Mouse (Mus musculus): ENCODE results near the gene 4430402I18Rik.
"Not testable (repeated sequence)": the region's sequence is repeated elsewhere in the genome, so short reads cannot be mapped to it uniquely, and the experiment has no call there.

4430402I18Rik gene

DNA sequence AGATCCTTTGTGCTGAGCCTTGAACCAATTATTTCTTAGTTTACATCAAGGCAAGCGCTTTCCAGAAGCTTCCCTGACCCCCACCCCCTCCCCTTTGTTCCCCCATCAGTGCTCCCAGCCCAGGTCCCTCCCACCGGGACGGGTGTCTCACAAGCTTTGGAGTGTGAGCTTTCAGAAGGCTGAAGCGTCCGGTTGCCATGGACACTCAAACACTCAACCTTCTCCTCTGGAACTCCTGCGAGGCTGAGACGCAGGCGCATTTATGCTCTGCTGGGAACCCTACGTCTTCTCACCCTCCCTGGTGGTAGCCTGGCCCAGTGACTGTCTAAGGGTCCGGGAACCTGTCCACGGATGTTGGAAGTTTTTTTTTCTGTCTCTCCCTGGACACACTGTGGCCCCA lies at the start of gene 4430402I18Rik:
4430402I18Rik (minus strand) TSS at position 149 of the 400 bp plus-strand sequence.
- DNase-seq = no peak

DNA sequence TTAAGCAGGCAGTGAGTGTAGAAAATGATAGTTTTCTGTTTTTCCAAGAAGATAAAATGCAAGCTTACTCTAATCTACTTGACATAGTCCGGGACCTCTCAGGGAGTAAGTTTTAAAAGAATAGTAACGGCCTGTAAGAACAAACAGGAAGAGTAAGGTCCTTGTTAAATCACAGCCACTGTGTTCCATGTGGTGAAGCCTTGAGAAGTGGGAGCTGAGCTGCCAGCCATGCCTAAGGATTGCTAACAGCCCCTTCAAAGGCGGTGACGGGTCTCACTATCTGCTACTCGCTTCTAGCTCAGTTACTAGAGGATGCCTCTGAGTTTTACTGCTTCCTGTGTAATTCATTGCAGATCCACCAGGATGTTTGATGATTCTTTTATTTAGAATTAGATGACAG lies 49.2 kb upstream of the 4430402I18Rik start:
- DNase-seq = no peak

- no peak for DNase-seq
Measured at GRCm38 (mm10) chr19:29016204-29016765, 48.7 kb upstream of the 4430402I18Rik start.

GRCm38 (mm10) chr19:29015410-29016203 lies 48.0 kb upstream of the 4430402I18Rik start:
- DNase-seq = no peak

- DNase-seq = no peak
Measured at GRCm38 (mm10) chr19:29014466-29015055, 47.0 kb upstream of the 4430402I18Rik start.

DNA sequence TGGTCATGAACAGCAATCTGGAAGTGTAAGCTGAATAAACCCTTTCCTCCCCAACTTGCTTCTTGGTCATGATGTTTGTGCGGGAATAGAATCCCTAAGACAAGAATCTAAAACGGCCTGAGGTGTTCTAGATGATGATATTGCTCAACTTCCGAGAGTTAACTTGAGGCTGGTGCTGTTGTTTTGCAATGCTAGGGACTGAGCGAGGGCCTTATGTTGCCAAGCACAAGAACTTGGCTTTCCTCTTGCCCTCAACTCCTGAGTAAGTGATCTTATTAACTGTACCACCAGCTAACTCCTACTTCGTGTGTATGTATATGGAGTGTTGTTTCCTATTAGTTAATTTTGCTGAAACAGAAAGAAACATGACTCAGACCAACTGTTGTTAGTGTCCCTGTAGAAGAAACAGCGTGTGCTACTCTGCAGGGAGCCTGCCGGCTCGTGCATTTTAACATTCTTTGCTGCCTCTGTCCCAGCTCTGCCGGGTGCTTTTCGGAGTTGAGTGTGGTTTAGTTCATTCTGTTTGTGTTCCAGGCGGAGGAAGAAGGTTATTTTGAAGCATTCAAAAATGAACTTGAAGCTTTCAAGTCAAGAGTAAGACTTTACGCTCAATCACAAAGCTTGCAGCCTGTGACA lies 43.9 kb upstream of the 4430402I18Rik start:
- no peak for DNase-seq

DNA sequence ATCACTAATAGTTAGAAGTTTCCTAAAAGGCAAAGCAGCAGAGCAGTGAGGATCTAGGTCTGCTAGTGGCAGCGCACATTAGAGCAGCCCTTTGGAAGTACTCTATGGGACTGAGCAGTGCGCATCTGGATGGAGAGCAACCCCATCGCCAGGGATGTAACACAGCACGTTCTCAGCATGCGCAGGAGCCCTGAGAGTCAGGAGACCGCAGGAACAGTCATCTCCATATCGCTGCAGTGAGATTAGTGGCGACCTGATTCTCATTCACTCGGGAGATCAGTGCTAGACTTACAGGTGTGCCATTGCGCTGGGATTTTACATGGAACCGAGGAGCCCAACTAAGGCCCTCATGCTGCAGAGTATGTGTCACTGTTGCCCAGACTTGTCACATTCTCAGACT lies 41.4 kb upstream of the 4430402I18Rik start:
- no peak for DNase-seq

DNA sequence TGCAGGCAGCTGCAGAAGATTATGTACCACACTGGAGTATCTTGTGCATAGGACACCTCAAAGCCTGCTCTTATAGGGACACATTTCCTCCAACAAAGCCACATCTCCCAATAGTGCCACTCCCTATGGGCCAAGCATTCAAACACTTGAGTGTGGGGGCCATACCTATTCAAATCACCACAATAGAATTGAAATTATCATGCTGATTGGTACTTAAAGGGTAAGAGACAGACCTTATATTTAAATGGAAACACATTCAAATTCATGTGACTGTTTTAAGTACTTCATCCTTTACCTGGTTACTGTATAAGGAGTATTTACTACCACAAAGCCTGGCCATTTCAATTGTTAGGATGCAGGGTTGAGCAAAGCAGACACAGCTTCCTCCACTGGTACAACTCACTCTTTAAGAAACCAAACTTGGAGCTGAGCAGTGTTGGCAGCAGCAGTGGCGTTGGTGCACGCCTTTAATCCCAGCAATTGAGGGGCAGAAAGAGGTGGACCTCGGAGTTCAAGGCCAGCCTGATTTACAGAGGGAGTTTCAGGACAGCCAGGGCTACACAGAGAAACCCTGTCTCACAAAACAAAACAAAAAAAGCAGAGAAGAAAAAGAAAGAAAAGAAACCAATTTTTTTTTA lies 40.6 kb upstream of the 4430402I18Rik start:
- DNase-seq = no peak

- DNase-seq = not testable (repeated sequence)
Measured at GRCm38 (mm10) chr19:29000321-29000720, 32.7 kb upstream of the 4430402I18Rik start.

DNA sequence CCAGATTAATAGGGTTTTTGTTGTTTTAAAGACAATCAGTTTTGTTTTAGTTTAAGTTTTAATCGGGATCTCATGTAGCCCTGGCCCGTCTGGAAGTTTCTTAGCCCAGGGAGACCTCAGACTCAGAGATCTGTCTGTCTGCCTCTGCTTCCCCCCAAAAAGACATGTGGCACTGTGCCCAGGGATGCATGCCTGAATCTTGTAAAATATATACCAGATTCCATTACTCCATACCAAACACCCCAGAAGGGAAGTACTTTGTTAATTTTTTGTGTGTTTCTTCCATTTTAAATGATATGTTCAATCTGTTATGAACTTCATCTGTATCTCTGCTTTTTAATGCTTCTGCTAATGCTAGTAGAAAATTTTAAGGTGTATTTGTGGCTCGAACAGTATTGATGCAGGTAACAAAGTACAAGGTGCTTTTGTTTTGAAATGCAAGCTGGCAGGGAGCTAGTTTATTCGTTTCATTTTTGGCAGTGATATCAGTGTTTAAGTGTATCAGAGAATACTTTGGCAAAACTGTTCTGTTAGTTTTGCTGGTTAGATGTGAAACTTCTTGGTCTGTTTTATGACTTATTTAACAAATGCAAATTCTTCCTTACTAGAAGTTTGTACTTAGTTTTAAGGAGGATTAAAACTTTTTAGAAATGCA lies 30.5 kb upstream of the 4430402I18Rik start:
- no peak for DNase-seq

- no peak for DNase-seq
Measured at GRCm38 (mm10) chr19:28995366-28995765, 27.8 kb upstream of the 4430402I18Rik start.

- DNase-seq = no peak
Measured at GRCm38 (mm10) chr19:28994870-28995269, 27.3 kb upstream of the 4430402I18Rik start.

DNA sequence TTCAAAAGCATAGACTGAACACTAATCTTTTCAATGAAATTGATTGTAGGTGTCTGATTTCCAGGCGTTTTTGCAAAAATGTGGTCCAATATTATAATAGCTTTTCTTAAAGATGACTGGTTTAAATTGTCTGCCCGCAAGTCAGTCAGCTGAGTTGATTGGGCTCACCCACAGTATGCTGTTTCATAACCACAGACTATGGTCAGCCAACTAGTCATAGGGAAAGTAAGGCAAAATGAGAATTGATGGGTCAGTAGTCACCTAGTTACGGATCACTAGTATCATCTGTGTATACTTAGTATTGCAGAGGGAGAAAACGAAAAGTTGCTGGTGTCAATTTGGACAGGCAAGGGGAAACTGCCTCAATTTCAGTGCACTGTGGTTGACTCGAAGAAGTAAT lies 23.8 kb upstream of the 4430402I18Rik start:
- DNase-seq = no peak

GRCm38 (mm10) chr19:28990590-28991221 lies 23.1 kb upstream of the 4430402I18Rik start:
- DNase-seq = no peak

GRCm38 (mm10) chr19:28990194-28990589 lies 22.6 kb upstream of the 4430402I18Rik start, which contains the start of gene Cdc37l1:
TSS of gene Cdc37l1 (plus strand) at chr19:28990352.
- DNase-seq = peak; percentile 96

GRCm38 (mm10) chr19:28989515-28989914 lies 21.9 kb upstream of the 4430402I18Rik start:
- DNase-seq = no peak

DNA sequence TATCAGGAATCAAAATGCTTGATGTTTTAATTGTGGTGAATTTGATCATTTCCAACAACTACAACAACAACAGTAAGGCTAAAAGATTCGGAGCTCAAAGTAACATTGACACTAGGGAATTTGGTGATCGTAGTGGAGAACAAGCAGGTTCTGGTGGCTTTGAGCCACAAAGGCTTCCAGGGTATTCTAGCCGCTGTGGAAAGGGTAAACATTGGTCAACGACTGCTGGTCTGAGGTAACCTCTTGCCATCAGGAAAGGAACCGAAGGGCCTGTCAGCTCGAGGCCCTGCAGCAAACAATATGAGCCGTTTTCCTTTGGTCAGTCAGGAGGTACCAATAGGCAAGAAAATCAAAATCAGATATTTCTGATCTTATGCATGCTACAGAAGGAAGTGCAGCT lies 15.0 kb upstream of the 4430402I18Rik start:
- DNase-seq = no peak

DNA sequence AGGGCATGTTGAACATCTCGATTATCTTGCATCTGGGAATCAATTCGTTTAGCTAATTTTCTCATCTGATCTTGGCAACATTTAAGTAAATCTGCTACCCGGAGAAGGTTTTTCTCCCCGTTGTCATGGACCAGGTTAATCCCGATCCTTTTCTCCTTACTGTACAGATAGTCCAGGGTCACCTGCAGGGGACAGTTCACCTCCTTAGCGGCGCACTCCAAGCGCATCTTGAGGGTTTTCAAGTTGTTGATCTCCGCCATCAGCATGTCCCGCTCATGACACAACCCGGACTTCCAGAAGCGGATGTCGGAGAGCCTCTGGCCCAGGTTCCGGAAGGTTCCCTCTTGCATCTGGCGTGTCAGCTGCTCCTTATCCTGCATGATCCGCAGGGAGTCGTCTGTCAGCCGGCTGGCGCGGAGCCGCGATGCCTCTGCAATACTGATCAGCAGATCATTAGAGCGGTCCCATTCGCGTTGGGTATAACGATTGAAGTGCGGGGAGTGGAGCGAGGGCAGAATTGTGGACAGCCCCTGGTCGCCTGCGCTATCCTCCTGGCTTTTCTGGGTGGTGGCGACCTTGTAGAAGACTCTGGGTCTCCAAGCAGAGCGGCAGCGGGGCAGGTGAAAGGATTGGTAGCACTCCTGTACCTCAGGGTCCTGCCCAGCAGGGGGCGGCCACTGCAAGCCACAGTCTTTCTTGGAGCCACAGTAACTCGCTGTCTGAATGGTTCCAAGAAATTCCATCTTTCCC lies 7.4 kb upstream of the 4430402I18Rik start:
- peak; percentile 63 for DNase-seq

- no peak for DNase-seq
Measured at GRCm38 (mm10) chr19:28970251-28970650, 2.7 kb upstream of the 4430402I18Rik start.

- DNase-seq = no peak
Measured at GRCm38 (mm10) chr19:28969231-28969630, 1.6 kb upstream of the 4430402I18Rik start.

GRCm38 (mm10) chr19:28968178-28968577 lies 578 bp upstream of the 4430402I18Rik start:
- DNase-seq = no peak

Data from cerebellum, adult 11 months (tissue).